Mouse (Mus musculus): ENCODE results near the gene Pigk. TPM values are rescaled to one million over a fixed set of nuclear protein-coding genes. Genes with fewer than 3 reads are reported as not detected.

Gene Pigk
- polyA plus RNA-seq, 1 experiment from 2014 or later, result 47.9 TPM

DNA sequence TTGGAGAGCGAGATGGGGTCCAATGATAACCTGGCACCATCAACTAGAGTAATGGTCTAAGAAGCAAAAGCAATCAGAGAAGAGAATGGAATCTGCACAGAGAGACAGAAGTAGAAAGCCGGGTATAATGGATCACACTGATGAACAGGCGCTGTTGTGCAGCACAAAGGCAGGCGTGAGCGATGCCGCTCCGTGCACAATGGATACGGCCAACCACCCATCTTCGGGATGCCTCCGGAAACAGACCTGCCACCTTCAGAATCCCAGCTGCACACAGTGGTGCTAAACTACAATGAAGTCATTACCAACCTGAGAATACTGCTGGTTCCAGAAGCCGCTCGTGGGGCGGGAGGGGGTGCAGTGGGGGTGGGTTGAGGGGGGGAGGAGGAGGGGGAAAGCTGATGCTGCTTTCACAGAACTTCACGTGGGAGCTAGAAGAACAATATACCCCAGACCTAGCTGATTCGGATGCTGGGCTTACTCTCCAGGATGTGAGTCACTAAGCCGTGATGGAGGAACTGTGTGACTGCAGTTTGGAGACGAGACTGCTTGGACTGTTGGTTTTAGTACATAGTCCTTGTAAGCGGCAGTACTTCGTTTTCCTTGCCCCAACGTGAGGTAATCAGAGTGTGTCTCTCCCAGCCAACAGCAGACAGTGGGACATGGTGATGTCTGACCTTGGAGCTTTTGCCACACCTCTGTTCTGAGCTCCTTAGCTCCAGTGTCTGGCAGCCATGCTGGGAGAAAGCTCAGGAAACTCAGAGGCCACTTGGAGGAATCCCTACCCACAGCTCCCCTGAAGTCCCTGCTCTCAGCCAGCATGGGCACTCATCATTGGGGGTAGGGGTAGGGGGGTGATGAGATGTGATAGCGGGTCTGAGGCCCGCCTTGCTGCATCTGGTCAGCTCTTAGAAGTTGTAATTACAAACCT is 152.4 kb downstream of the Pigk start:
- peak; percentile 65 for ATAC-seq (ENCODE audit: low FRiP score)
- Histone ChIP-seq H3K27me3 (no peaks in the 10 kb centered on the region), H3K27ac (peak overlapping the region; percentile 62), H3K4me1 (replicated peaks) (peaks cover 29% of the 10 kb centered on the region), H3K4me3 (no peak overlapping the region), H3K36me3 (peaks cover 5% of the 10 kb centered on the region; the same call in 1 of the 2 replicates), H3K9me3 (no peaks in the 10 kb centered on the region), H3K9ac (peak overlapping the region; percentile 36; the same call in 1 of the 2 replicates), H3K4me2 (peak overlapping the region; percentile 32; the same call in 1 of the 2 replicates)
- whole genome bisulfite sequencing, result 59% methylated on average over 22 of the region's 22 CpGs

DNA sequence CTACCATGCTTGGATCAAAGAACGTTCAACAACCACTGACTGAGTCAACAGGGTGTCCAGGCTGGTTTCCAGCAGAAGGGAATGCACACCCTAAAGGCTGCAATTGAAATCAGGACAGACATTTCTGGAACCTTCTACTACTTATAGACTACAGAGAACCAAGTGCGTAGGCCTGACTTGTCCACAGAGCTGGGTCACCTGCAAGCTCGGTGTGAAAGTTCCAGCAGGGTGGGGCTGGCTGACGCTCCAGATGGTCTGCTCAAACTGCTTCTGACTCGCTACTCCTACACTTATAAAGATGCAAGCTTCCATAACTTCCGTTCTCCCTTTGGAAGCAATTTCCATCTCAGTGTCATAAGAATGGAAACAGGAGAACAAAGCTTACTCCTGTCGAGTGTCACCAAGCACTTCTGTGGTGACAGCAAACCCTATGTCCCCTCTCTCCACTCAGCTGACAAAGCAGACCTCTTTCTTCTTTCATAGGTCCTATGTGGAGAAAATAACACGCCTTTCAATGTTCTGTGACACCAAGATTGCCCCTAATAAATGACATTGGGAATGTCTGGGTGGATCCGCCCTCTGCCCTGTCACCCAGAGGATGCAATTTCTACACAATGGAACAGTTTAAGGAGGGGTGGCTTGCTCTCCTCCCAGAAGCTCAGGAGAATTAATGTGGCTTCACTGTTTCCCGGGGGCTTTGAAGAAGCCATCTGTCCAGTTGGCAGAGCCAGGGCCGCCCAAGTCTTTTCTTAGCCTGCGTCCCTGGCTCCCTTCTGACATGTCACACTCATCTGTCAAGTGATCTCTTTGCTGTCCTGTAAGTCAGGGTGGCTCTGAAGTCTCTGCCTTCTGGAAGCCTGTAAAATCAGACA is 154.0 kb downstream of the Pigk start:
- no peak for ATAC-seq (ENCODE audit: low FRiP score)
- H3K9ac ChIP-seq, result no peak overlapping the region
- WGBS, result 47% methylated on average over 12 of the region's 12 CpGs
- H3K27me3 ChIP-seq, result no peaks in the 10 kb centered on the region
- H3K36me3 ChIP-seq, result peaks cover 5% of the 10 kb centered on the region; the same call in 1 of the 2 replicates
- 0 out of 2 replicates have a peak overlapping the region, but pooled peaks have one; percentile 10 for H3K27ac ChIP-seq
- no peak overlapping the region for H3K4me2 ChIP-seq
- no peak overlapping the region for H3K4me3 ChIP-seq
- H3K9me3 ChIP-seq, result no peaks in the 10 kb centered on the region
- peaks cover 43% of the 10 kb centered on the region for H3K4me1 ChIP-seq (replicated peaks)

DNA sequence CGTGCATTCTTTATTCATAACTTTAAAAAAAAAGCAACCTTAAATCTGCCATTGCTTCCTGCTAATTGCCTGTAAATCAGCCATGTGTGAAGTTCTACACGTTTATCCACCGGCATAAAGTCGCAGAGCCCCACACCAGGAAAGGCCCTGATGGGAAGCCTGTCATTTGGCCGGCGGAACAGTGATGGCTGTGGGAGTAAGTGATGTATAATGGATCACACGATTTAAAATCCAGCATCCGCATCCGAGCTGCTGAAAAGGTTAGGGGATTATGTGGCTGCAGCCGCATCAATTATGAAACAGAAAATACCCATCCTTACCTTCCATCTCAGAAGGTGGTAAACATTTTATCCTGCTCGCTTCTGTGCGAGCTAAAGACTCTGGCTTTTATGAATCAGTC is 158.2 kb downstream of the Pigk start:
- ATAC-seq (ENCODE audit: low FRiP score), result no peak
- H3K27ac ChIP-seq, result peak overlapping the region; percentile 68
- 44% methylated on average over 12 of the region's 12 CpGs for WGBS
- H3K36me3 ChIP-seq, result no peaks in the 10 kb centered on the region
- no peaks in the 10 kb centered on the region for H3K27me3 ChIP-seq
- no peak overlapping the region for H3K4me3 ChIP-seq
- no peaks in the 10 kb centered on the region for H3K9me3 ChIP-seq
- peak overlapping the region; percentile 9; the same call in 1 of the 2 replicates for H3K4me2 ChIP-seq
- peaks cover 43% of the 10 kb centered on the region for H3K4me1 ChIP-seq (replicated peaks)
- peak overlapping the region; percentile 46; the same call in 1 of the 2 replicates for H3K9ac ChIP-seq

- 0 out of 2 replicates have a peak overlapping the region, but pooled peaks have one; percentile 46 for H3K9ac ChIP-seq
- peak overlapping the region; percentile 9; the same call in 1 of the 2 replicates for H3K4me2 ChIP-seq
- no peaks in the 10 kb centered on the region for H3K36me3 ChIP-seq
- H3K27ac ChIP-seq, result peak overlapping the region; percentile 68
- no peaks in the 10 kb centered on the region for H3K27me3 ChIP-seq
- 0 out of 2 replicates have a peak, but pooled peaks have one; percentile 22 for ATAC-seq (ENCODE audit: low FRiP score)
- H3K9me3 ChIP-seq, result no peaks in the 10 kb centered on the region
- H3K4me1 ChIP-seq (replicated peaks), result peaks cover 43% of the 10 kb centered on the region
- WGBS, result 26% methylated on average over 6 of the region's 6 CpGs
- no peak overlapping the region for H3K4me3 ChIP-seq
Observed at GRCm38 (mm10) chr3:152872596-152872995, 158.7 kb downstream of the Pigk start.

GRCm38 (mm10) chr3:152874431-152875355 is 160.8 kb downstream of the Pigk start:
- WGBS, result 67% methylated on average over 17 of the region's 17 CpGs
- Histone ChIP-seq H3K4me3 (no peak overlapping the region), H3K9me3 (no peaks in the 10 kb centered on the region), H3K36me3 (no peaks in the 10 kb centered on the region), H3K27ac (peak overlapping the region; percentile 3; the same call in 1 of the 2 replicates), H3K9ac (no peak overlapping the region), H3K27me3 (no peaks in the 10 kb centered on the region), H3K4me2 (no peak overlapping the region), H3K4me1 (replicated peaks) (peaks cover 36% of the 10 kb centered on the region)
- ATAC-seq (ENCODE audit: low FRiP score), result no peak

DNA sequence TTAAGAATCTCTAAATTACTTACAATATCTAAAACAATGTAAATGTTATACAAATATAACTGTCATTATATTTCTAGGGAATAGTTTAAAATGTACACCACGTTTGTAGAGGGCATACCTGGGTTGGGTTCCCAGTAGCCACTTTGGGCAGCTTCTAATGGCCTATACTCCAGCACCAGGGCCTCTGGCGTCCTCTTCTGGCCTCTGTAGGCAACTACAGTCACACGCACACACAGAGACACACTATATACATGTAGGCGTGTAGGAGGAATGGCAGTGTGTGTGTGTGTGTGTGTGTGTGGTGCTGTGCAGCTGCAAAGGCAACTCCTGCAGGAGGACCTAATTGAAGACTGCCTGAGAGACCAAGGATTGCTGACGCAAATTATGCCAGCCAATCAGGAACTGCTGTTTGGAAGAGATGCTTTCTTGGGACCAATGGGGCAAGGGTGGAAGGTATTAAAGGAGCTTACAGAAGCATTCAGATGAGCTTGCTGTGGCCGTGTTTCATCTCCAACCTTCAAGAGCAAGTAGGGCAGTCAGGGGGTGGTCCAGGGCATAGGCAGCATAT is 161.9 kb downstream of the Pigk start:
- WGBS, result 85% methylated on average over 6 of the region's 6 CpGs
- H3K4me1 ChIP-seq (replicated peaks), result peaks cover 42% of the 10 kb centered on the region
- no peaks in the 10 kb centered on the region for H3K36me3 ChIP-seq
- no peak for ATAC-seq (ENCODE audit: low FRiP score)
- H3K27ac ChIP-seq, result no peak overlapping the region
- no peaks in the 10 kb centered on the region for H3K9me3 ChIP-seq
- no peaks in the 10 kb centered on the region for H3K27me3 ChIP-seq
- H3K4me3 ChIP-seq, result no peak overlapping the region
- no peak overlapping the region for H3K9ac ChIP-seq
- no peak overlapping the region for H3K4me2 ChIP-seq

DNA sequence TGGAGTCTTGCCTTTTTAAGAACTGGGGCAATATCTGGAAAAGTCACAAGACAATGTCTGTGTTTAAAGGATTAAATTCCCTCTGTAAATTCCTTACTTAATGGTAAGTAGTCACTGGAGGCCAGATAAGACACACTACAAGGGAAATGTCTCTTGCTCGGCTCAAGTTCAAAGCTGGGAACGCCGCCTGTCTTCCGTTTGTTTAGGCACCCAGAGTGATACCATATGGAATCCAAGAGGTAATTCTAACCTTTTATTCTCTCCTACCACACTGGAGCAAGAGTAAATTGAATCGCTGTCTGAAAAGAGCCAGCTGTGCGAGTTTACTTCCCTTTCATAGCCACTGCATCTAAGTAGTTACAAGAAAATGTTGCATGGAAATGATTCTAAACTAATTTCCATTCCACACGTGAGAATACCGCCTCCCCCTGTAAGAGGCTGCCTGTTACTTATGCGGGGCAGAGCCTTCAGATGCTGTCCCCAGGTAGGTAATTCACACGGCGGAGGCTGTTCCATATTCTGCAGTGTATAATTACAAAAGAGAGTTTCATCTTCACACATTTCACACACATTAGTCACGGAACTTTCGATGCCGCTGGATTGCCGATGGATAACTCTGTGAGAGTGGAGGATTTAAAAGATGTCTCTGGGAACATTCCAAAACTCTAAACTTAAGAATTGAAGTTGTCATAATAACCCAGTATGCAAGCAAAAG is 166.4 kb downstream of the Pigk start:
- Histone ChIP-seq H3K36me3 (no peaks in the 10 kb centered on the region), H3K4me3 (no peak overlapping the region), H3K27me3 (no peaks in the 10 kb centered on the region), H3K4me1 (replicated peaks) (peaks cover 43% of the 10 kb centered on the region), H3K9me3 (no peaks in the 10 kb centered on the region), H3K4me2 (no peak overlapping the region), H3K27ac (no peak overlapping the region), H3K9ac (no peak overlapping the region)
- ATAC-seq (ENCODE audit: low FRiP score), result no peak
- 51% methylated on average over 15 of the region's 15 CpGs for WGBS

GRCm38 (mm10) chr3:152881706-152882105 is 167.8 kb downstream of the Pigk start:
- Histone ChIP-seq H3K4me3 (no peak overlapping the region), H3K36me3 (no peaks in the 10 kb centered on the region), H3K27me3 (no peaks in the 10 kb centered on the region), H3K9ac (no peak overlapping the region), H3K27ac (no peak overlapping the region), H3K4me2 (no peak overlapping the region), H3K9me3 (no peaks in the 10 kb centered on the region), H3K4me1 (replicated peaks) (peaks cover 43% of the 10 kb centered on the region)
- ATAC-seq (ENCODE audit: low FRiP score), result no peak
- 74% methylated on average over 4 of the region's 4 CpGs for WGBS

DNA sequence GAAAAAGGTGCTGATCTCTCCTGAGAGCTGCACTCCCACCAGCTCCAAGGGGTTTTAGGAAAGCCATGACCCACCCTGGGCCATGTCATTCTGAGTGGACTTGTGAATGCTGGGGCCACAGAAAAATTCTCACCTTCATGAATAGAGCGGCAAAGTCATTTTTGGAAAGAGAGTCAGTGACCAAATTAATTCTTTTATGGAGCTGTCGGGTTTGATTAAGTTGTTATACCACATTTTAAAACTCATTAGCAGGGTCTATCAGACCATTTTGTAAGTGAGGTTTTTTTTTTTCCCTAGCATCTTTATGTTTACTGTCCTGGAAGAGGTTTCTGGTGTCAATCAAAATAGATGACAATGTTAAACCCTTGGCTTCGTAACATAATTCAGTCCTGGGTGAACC is 169.7 kb downstream of the Pigk start:
- no peak for ATAC-seq (ENCODE audit: low FRiP score)
- Histone ChIP-seq H3K4me2 (no peak overlapping the region), H3K27me3 (no peaks in the 10 kb centered on the region), H3K36me3 (no peaks in the 10 kb centered on the region), H3K9me3 (no peaks in the 10 kb centered on the region), H3K4me3 (no peak overlapping the region), H3K27ac (no peak overlapping the region), H3K9ac (no peak overlapping the region), H3K4me1 (replicated peaks) (peaks cover 45% of the 10 kb centered on the region)
- 59% methylated on average over 3 of the region's 3 CpGs for WGBS

- Histone ChIP-seq H3K9me3 (no peaks in the 10 kb centered on the region), H3K27ac (no peak overlapping the region), H3K4me1 (replicated peaks) (peaks cover 31% of the 10 kb centered on the region), H3K4me2 (no peak overlapping the region), H3K9ac (no peak overlapping the region), H3K36me3 (no peaks in the 10 kb centered on the region), H3K4me3 (no peak overlapping the region), H3K27me3 (no peaks in the 10 kb centered on the region)
- no peak for ATAC-seq (ENCODE audit: low FRiP score)
Observed at GRCm38 (mm10) chr3:152886749-152887148, 172.8 kb downstream of the Pigk start.

DNA sequence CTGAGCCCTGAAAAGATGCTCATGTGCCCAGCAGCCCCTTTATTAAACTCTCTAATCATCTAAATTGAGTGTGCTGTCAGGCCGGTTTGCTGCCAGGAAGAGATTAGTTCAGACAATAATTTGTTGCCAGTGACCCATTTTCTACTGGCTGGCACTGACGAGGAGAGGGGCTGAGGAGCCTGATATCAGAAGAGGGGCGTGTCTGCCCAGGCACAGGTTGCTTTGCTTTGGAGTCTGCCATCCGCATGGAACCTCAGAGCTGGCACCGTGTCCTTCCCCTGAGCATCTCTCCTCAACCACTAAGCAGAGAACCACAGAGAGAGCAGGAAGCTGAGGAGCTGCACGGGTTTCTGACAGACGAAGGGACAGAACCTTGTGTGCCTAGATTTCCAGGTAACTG is 174.2 kb downstream of the Pigk start:
- 71% methylated on average over 7 of the region's 7 CpGs for WGBS
- H3K9ac ChIP-seq, result no peak overlapping the region
- H3K9me3 ChIP-seq, result no peaks in the 10 kb centered on the region
- no peak overlapping the region for H3K4me2 ChIP-seq
- no peaks in the 10 kb centered on the region for H3K27me3 ChIP-seq
- peaks cover 20% of the 10 kb centered on the region for H3K4me1 ChIP-seq (replicated peaks)
- H3K4me3 ChIP-seq, result no peak overlapping the region
- H3K36me3 ChIP-seq, result no peaks in the 10 kb centered on the region
- no peak overlapping the region for H3K27ac ChIP-seq
- no peak for ATAC-seq (ENCODE audit: low FRiP score)

Data from hindbrain, embryonic 13.5 days (tissue).